Mouse (Mus musculus) neural tube, embryonic 15.5 days (tissue): ENCODE data around the gene Daam1. TPM values are rescaled to one million over a fixed set of nuclear protein-coding genes. Genes with fewer than 3 reads are reported as not detected.

Experiments
- ATAC-seq: fragments of 200-750 bp; cut with Nextera tagmentation; 2 replicates; pipeline ENCODE4 v1.8.0; 2017; ENCODE audit warnings: mild to moderate bottlenecking, moderate TSS enrichment, moderate library complexity; ENCODE audit not compliant: low FRiP score
- H3K27ac ChIP-seq: fragments of 300-500 bp; sonication (generic); replicated peaks from 2 replicates; pipeline ENCODE4 v1.5.1; 2015; ENCODE audit warnings: mild to moderate bottlenecking, inconsistent platforms
- H3K27me3 ChIP-seq: fragments of 300-500 bp; sonication (generic); replicated peaks from 2 replicates; pipeline ENCODE4 v1.6.1; 2015; ENCODE audit warnings: inconsistent platforms
- H3K36me3 ChIP-seq: fragments of 300-500 bp; sonication (generic); 2 replicates; pipeline ENCODE4 v1.6.1; 2015; ENCODE audit warnings: inconsistent platforms
- H3K4me1 ChIP-seq: fragments of 300-500 bp; sonication (generic); 2 replicates; pipeline ENCODE4 v1.6.1; 2015; ENCODE audit warnings: inconsistent platforms
- H3K4me2 ChIP-seq: fragments of 300-500 bp; sonication (generic); 2 replicates; pipeline ENCODE4 v1.6.1; 2015; ENCODE audit warnings: inconsistent platforms, mild to moderate bottlenecking, moderate library complexity
- H3K4me3 ChIP-seq: fragments of 300-500 bp; sonication (generic); replicated peaks from 2 replicates; pipeline ENCODE4 v1.5.1; 2015; ENCODE audit warnings: mild to moderate bottlenecking, inconsistent platforms
- H3K9ac ChIP-seq: fragments of 300-500 bp; sonication (generic); replicated peaks from 2 replicates; pipeline ENCODE4 v1.6.1; 2015; ENCODE audit warnings: mild to moderate bottlenecking, inconsistent platforms
- H3K9me3 ChIP-seq: fragments of 300-500 bp; sonication (generic); replicated peaks from 2 replicates; pipeline ENCODE4 v1.6.1; 2016; ENCODE audit warnings: inconsistent platforms
- WGBS: fragments of 180-500 bp; shearing (Covaris S2); methylation state at CpG from one replicate; pipeline ENCODE4 v1.1.7; 2015; ENCODE audit warnings: mixed read lengths; 5-methylcytosine and 5-hydroxymethylcytosine counted together
- polyA plus RNA-seq: library from polyadenylated mRNA; unstranded; fragments of >200 nt; fragmentation: Nextera tagmentation; extraction: Ambion mirVana; gene quantifications from 2 replicates; pipeline ENCODE4 v1.2.1, GENCODE M21; 2015

Daam1 gene
- polyA plus RNA-seq, 1 experiment from 2014 or later = 24.1 TPM

GRCm38 (mm10) chr12:72015296-72015695 is 184.4 kb downstream of the Daam1 start:
- no peak overlapping the region for H3K4me2 ChIP-seq
- 78% methylated on average over 5 of the region's 5 CpGs for WGBS
- H3K9me3 ChIP-seq = no peaks in the 10 kb centered on the region
- ATAC-seq = no peak
- no peaks in the 10 kb centered on the region for H3K36me3 ChIP-seq
- no peak overlapping the region for H3K27ac ChIP-seq
- H3K4me3 ChIP-seq = no peak overlapping the region
- peaks cover 4% of the 10 kb centered on the region; the same call in 1 of the 2 replicates for H3K4me1 ChIP-seq
- no peak overlapping the region for H3K9ac ChIP-seq
- no peaks in the 10 kb centered on the region for H3K27me3 ChIP-seq

- Histone ChIP-seq H3K27me3 (no peaks in the 10 kb centered on the region), H3K9ac (no peak overlapping the region), H3K4me3 (no peak overlapping the region), H3K4me1 (peaks cover 3% of the 10 kb centered on the region; the same call in 1 of the 2 replicates), H3K36me3 (no peaks in the 10 kb centered on the region), H3K27ac (no peak overlapping the region), H3K9me3 (no peaks in the 10 kb centered on the region), H3K4me2 (no peak overlapping the region)
- no peak for ATAC-seq
- 91% methylated on average over 4 of the region's 4 CpGs for WGBS
Observed at GRCm38 (mm10) chr12:72020285-72020684, 189.4 kb downstream of the Daam1 start.

- no peaks in the 10 kb centered on the region for H3K9me3 ChIP-seq
- peaks cover 3% of the 10 kb centered on the region; the same call in 1 of the 2 replicates for H3K4me1 ChIP-seq
- no peak overlapping the region for H3K9ac ChIP-seq
- H3K4me3 ChIP-seq = no peak overlapping the region
- 44% methylated on average over 5 of the region's 5 CpGs for WGBS
- no peak overlapping the region for H3K4me2 ChIP-seq
- no peaks in the 10 kb centered on the region for H3K36me3 ChIP-seq
- no peak for ATAC-seq
- H3K27me3 ChIP-seq = no peaks in the 10 kb centered on the region
- no peak overlapping the region for H3K27ac ChIP-seq
Observed at GRCm38 (mm10) chr12:72021543-72021942, 190.7 kb downstream of the Daam1 start.

GRCm38 (mm10) chr12:72022790-72023189 is 191.9 kb downstream of the Daam1 start:
- WGBS = 95% methylated on average over 3 of the region's 3 CpGs
- ATAC-seq = no peak
- Histone ChIP-seq H3K4me3 (no peak overlapping the region), H3K27ac (no peak overlapping the region), H3K9me3 (no peaks in the 10 kb centered on the region), H3K36me3 (no peaks in the 10 kb centered on the region), H3K4me1 (peaks cover 3% of the 10 kb centered on the region; the same call in 1 of the 2 replicates), H3K27me3 (no peaks in the 10 kb centered on the region), H3K4me2 (no peak overlapping the region), H3K9ac (no peak overlapping the region)

GRCm38 (mm10) chr12:72023572-72023971 is 192.7 kb downstream of the Daam1 start:
- Histone ChIP-seq H3K4me2 (no peak overlapping the region), H3K4me1 (peaks cover 3% of the 10 kb centered on the region; the same call in 1 of the 2 replicates)
- WGBS = 99% methylated on average over 5 of the region's 5 CpGs

GRCm38 (mm10) chr12:72025275-72025795 is 194.5 kb downstream of the Daam1 start:
- Histone ChIP-seq H3K4me1 (peaks cover 3% of the 10 kb centered on the region; the same call in 1 of the 2 replicates), H3K4me2 (no peak overlapping the region), H3K36me3 (no peaks in the 10 kb centered on the region), H3K9ac (no peak overlapping the region), H3K27me3 (no peaks in the 10 kb centered on the region), H3K27ac (no peak overlapping the region), H3K9me3 (no peaks in the 10 kb centered on the region), H3K4me3 (no peak overlapping the region)
- no peak for ATAC-seq
- 48% methylated on average over 6 of the region's 6 CpGs for WGBS

More at GRCm38 (mm10) chr12:72023572-72023971, 192.7 kb downstream of the Daam1 start:
- Histone ChIP-seq H3K36me3 (no peaks in the 10 kb centered on the region), H3K27ac (no peak overlapping the region), H3K27me3 (no peaks in the 10 kb centered on the region), H3K9me3 (no peaks in the 10 kb centered on the region), H3K4me3 (no peak overlapping the region), H3K9ac (no peak overlapping the region)
- ATAC-seq = no peak

- WGBS = 91% methylated on average over 5 of the region's 5 CpGs
- Histone ChIP-seq H3K4me3 (no peak overlapping the region), H3K4me1 (no peaks in the 10 kb centered on the region), H3K27ac (no peak overlapping the region), H3K9me3 (no peaks in the 10 kb centered on the region), H3K36me3 (no peaks in the 10 kb centered on the region), H3K27me3 (no peaks in the 10 kb centered on the region), H3K9ac (no peak overlapping the region), H3K4me2 (no peak overlapping the region)
- no peak for ATAC-seq
Observed at GRCm38 (mm10) chr12:72031171-72031570, 200.3 kb downstream of the Daam1 start.

- ATAC-seq = no peak
- H3K4me2 ChIP-seq = no peak overlapping the region
- WGBS = 92% methylated on average over 6 of the region's 6 CpGs
- H3K9ac ChIP-seq = no peak overlapping the region
- H3K4me1 ChIP-seq = no peaks in the 10 kb centered on the region
- no peaks in the 10 kb centered on the region for H3K9me3 ChIP-seq
- H3K27me3 ChIP-seq = no peaks in the 10 kb centered on the region
- H3K27ac ChIP-seq = no peak overlapping the region
- no peak overlapping the region for H3K4me3 ChIP-seq
- H3K36me3 ChIP-seq = no peaks in the 10 kb centered on the region
Observed at GRCm38 (mm10) chr12:72031794-72032193, 200.9 kb downstream of the Daam1 start.

GRCm38 (mm10) chr12:72036097-72036661 is 205.3 kb downstream of the Daam1 start:
- no peak for ATAC-seq
- Histone ChIP-seq H3K36me3 (no peaks in the 10 kb centered on the region), H3K4me2 (no peak overlapping the region), H3K9ac (no peak overlapping the region), H3K4me3 (no peak overlapping the region), H3K27ac (no peak overlapping the region), H3K9me3 (no peaks in the 10 kb centered on the region), H3K4me1 (no peaks in the 10 kb centered on the region), H3K27me3 (no peaks in the 10 kb centered on the region)
- WGBS = 80% methylated on average over 9 of the region's 9 CpGs

GRCm38 (mm10) chr12:72037049-72037448 is 206.2 kb downstream of the Daam1 start:
- 91% methylated on average over 6 of the region's 6 CpGs for WGBS
- no peaks in the 10 kb centered on the region for H3K27me3 ChIP-seq
- H3K4me2 ChIP-seq = no peak overlapping the region
- no peak overlapping the region for H3K27ac ChIP-seq
- no peak overlapping the region for H3K4me3 ChIP-seq
- no peaks in the 10 kb centered on the region for H3K36me3 ChIP-seq
- no peaks in the 10 kb centered on the region for H3K4me1 ChIP-seq
- H3K9ac ChIP-seq = no peak overlapping the region
- no peak for ATAC-seq
- no peaks in the 10 kb centered on the region for H3K9me3 ChIP-seq

GRCm38 (mm10) chr12:72038866-72039265 is 208.0 kb downstream of the Daam1 start:
- H3K27me3 ChIP-seq = no peaks in the 10 kb centered on the region
- 62% methylated on average over 2 of the region's 2 CpGs for WGBS
- no peak for ATAC-seq
- no peak overlapping the region for H3K4me2 ChIP-seq
- H3K27ac ChIP-seq = no peak overlapping the region
- H3K9me3 ChIP-seq = no peaks in the 10 kb centered on the region
- H3K4me1 ChIP-seq = no peaks in the 10 kb centered on the region
- H3K9ac ChIP-seq = no peak overlapping the region
- no peaks in the 10 kb centered on the region for H3K36me3 ChIP-seq
- no peak overlapping the region for H3K4me3 ChIP-seq

- no peak for ATAC-seq
- Histone ChIP-seq H3K27ac (no peak overlapping the region), H3K4me3 (no peak overlapping the region), H3K4me2 (no peak overlapping the region), H3K27me3 (no peaks in the 10 kb centered on the region), H3K9me3 (no peaks in the 10 kb centered on the region), H3K4me1 (no peaks in the 10 kb centered on the region), H3K36me3 (no peaks in the 10 kb centered on the region), H3K9ac (no peak overlapping the region)
- 87% methylated on average over 8 of the region's 8 CpGs for WGBS
Observed at GRCm38 (mm10) chr12:72039501-72039900, 208.6 kb downstream of the Daam1 start.
